Mouse (Mus musculus) gonadal fat pad, adult 2 months (tissue): ENCODE data around the gene Selenot. TPM values are rescaled to one million over a fixed set of nuclear protein-coding genes. Genes with fewer than 3 reads are reported as not detected.

Source experiments
- DNase-seq: peaks from one replicate; pipeline ENCODE4 v3.0.0-alpha.2; 2012; ENCODE audit warnings: low read depth
- polyA plus RNA-seq: library from polyadenylated mRNA; depleted of rRNA; stranded (reverse); fragments of >200 nt; gene quantifications from 2 replicates; pipeline ENCODE4 v1.2.3, GENCODE M21; 2012; rRNA removed

Gene Selenot
- polyA plus RNA-seq, 1 experiment = 50.6 TPM

DNA sequence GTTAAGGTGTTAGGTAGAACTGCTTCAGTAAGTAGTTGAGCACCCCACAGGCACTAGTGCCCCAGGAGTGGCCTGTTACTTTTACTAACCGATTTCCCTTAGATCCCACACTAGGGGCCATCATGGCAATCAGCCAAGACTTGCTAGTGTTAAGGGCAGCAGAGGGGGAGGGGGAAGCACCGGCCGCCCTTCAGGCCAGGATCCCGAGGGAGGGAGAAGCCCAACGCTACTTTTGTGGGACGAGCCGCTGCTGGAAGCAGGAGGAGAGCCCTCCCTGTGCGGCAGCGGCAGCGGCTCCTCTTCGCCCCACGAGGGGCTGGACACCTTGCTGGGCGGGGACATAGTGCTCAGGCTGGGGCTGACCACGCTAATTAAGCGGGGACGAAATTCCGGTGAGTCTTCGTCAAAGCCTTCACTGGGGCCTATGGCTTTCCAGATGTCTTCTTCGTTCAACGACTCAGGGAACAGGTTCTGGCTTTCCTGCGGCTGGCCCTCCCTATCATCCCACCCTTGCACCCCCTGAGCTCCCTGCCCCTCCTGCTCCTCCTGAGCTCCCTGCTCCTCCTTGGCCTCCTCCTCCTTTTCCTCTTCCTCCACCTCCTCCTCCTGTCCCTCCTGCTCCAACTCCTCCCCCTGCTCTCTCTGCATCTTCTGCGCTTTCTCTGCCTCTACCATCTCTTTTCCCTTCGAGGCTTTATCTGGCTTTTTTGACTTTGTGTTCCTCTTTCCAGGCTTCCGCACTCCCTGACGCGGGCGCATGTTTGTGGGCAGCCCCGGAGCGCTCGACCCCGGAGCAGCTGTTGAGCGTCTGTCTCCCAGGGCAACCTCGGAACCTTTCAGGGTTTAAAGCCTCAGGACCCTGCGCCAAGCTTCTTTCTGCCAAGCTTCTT is 60.2 kb downstream of the Selenot start, which contains the start of gene Erich6:
Gene Erich6, minus strand, starts transcription at position 802 of the 890 bp plus-strand sequence.
- no peak for DNase-seq

Other genes with a start within 250 kb of the Selenot start
- 12.8 and 17.0 TPM in 2 replicates for gene Tsc22d2, start 161.9 kb upstream of the Selenot start, polyA plus RNA-seq
- gene Eif2a, start 50.8 kb upstream of the Selenot start, polyA plus RNA-seq = 13.1 and 15.0 TPM in 2 replicates
- 47.8 and 69.9 TPM in 2 replicates for gene Serp1, start 50.7 kb upstream of the Selenot start, polyA plus RNA-seq
- gene Erich6, start 60.6 kb downstream of the Selenot start, polyA plus RNA-seq = 0.92 and 0.93 TPM in 2 replicates
- gene Siah2, start 115.8 kb downstream of the Selenot start, polyA plus RNA-seq = 11.3 and 14.0 TPM in 2 replicates
- gene Mindy4b-ps, start 245.7 kb downstream of the Selenot start, polyA plus RNA-seq = not detected in 2 replicates